9 mouse cellular contexts compared by ENCODE assay signal in genomic region chr4:85837532-85837965, GRCm38 (mm10).
DNase-seq lines count a peak whose midpoint lies in the region; ATAC-seq lines count a peak whose summit lies in the region.
"Had no signal": no experiment of that assay in that cellular context is flagged by ENCODE, and none has a peak within 500 bp of the region (broad histone marks: within the 10 kb centered on the region; RNA-seq: fewer than 3 reads in every experiment).

No protein-coding gene starts in this region.

- no peak overlapping the region for H3K4me3 ChIP-seq in forebrain, embryonic 12.5 days (replicated peaks)
- no peak overlapping the region for H3K4me3 ChIP-seq in forebrain, embryonic 10.5 days
- no peak overlapping the region for H3K4me3 ChIP-seq in hindbrain, embryonic 15.5 days
- H3K4me3 ChIP-seq: heart, embryonic 12.5 days had no signal

- ATAC-seq in forebrain, embryonic 12.5 days (ENCODE audit: low FRiP score), result peak; percentile 39; the same call in 1 of the 2 replicates
- peak; percentile 93 for ATAC-seq in hindbrain, embryonic 15.5 days (ENCODE audit: low FRiP score, low read depth)

- no peak for DNase-seq in forebrain, embryonic 10.5 days (ENCODE audit: extremely low spot score, low spot score)
- peak; percentile 38 for DNase-seq in 3134 (ENCODE audit: extremely low read depth, insufficient read length, low spot score)
- DNase-seq in cerebellum, postnatal 10 days, result peak; percentile 90 to 96
- DNase-seq in B cell, adult 2 months, result no peak
- no peak for DNase-seq in embryo, embryonic 10 days (ENCODE audit: low spot score)
- DNase-seq in left cerebral cortex, postnatal 14 days (ENCODE audit: low spot score in 2 of 2), result no peak

- H3K27me3 ChIP-seq in forebrain, embryonic 12.5 days, result no peaks in the 10 kb centered on the region
- no peaks in the 10 kb centered on the region; the same call in 1 of the 2 replicates for H3K27me3 ChIP-seq in forebrain, embryonic 10.5 days (ENCODE audit: poor library complexity, severe bottlenecking)
- H3K27me3 ChIP-seq in hindbrain, embryonic 15.5 days, result no peaks in the 10 kb centered on the region
- H3K27me3 ChIP-seq: heart, embryonic 12.5 days had no signal

- intact Hi-C loops in left cerebral cortex, postnatal 14 days (cut with DNase I), result loop anchor here (10.0 kb wide), 1 partner anchor 647 kb away; no protein-coding TSS in a partner anchor

- H3K4me2 ChIP-seq in forebrain, embryonic 12.5 days, result no peak overlapping the region
- H3K4me2 ChIP-seq in hindbrain, embryonic 15.5 days, result no peak overlapping the region
- H3K4me2 ChIP-seq: heart, embryonic 12.5 days had no signal

- H3K36me3 ChIP-seq in forebrain, embryonic 12.5 days (replicated peaks), result no peaks in the 10 kb centered on the region
- no peaks in the 10 kb centered on the region for H3K36me3 ChIP-seq in forebrain, embryonic 10.5 days (replicated peaks)
- H3K36me3 ChIP-seq in hindbrain, embryonic 15.5 days, result no peaks in the 10 kb centered on the region
- H3K36me3 ChIP-seq: heart, embryonic 12.5 days had no signal

- no peak overlapping the region for H3K27ac ChIP-seq in forebrain, embryonic 12.5 days
- H3K27ac ChIP-seq in forebrain, embryonic 10.5 days, result no peak overlapping the region
- H3K27ac ChIP-seq in hindbrain, embryonic 15.5 days (replicated peaks), result peak overlapping the region; percentile 68

- H3K9ac ChIP-seq in forebrain, embryonic 12.5 days, result no peak overlapping the region
- H3K9ac ChIP-seq in hindbrain, embryonic 15.5 days, result no peak overlapping the region
- H3K9ac ChIP-seq: heart, embryonic 12.5 days had no signal

- 46% methylated on average over 5 of the region's 5 CpGs for WGBS in forebrain, embryonic 12.5 days
- WGBS in forebrain, embryonic 10.5 days, result 77% methylated on average over 5 of the region's 5 CpGs
- 40% methylated on average over 5 of the region's 5 CpGs for WGBS in hindbrain, embryonic 15.5 days

- peaks cover 11% of the 10 kb centered on the region for H3K4me1 ChIP-seq in forebrain, embryonic 12.5 days
- H3K4me1 ChIP-seq in forebrain, embryonic 10.5 days, result peaks cover 18% of the 10 kb centered on the region
- H3K4me1 ChIP-seq in hindbrain, embryonic 15.5 days (replicated peaks), result peaks cover 3% of the 10 kb centered on the region; the same call in 1 of the 2 replicates
- H3K4me1 ChIP-seq: heart, embryonic 12.5 days had no signal

- H3K9me3 ChIP-seq in forebrain, embryonic 12.5 days, result no peaks in the 10 kb centered on the region
- H3K9me3 ChIP-seq in forebrain, embryonic 10.5 days, result no peaks in the 10 kb centered on the region
- no peaks in the 10 kb centered on the region for H3K9me3 ChIP-seq in hindbrain, embryonic 15.5 days
- H3K9me3 ChIP-seq: heart, embryonic 12.5 days had no signal

Comparison
In these comparisons a context has a peak if more than half of its experiments do, and no peak if none do; other contexts are left out.
1. DNase-seq: peak in 3134 (single experiment) and cerebellum, postnatal 10 days (2 of 2); none in forebrain, embryonic 10.5 days (single experiment), B cell, adult 2 months (0 of 2), embryo, embryonic 10 days (single experiment) and left cerebral cortex, postnatal 14 days (0 of 2).